In the genomic region with DNA sequence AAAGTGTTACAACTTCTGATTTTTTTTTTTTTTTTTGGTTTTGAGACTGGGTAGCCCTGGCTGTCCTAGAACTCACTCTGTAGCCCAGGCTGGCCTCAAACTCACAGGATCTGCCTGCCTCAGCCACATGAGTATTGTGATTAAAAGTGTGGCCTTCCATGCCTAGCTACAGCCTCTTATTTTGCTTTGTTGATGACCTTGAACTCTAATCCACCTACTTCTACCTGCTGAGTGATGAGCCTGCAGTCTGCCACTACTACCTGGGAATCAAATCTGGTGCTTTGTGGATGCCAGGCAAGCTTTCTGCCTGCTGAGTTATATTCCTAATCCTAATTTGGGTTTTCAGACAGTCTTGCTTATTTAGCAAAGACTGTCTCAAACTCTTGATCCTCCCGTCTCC, we compare ENCODE assay signal across 18 mouse cellular contexts. TPM values are rescaled to one million over a fixed set of nuclear protein-coding genes. Genes with fewer than 3 reads are reported as not detected.
"Had no signal": no experiment of that assay in that cellular context is flagged by ENCODE, and none has a peak within 500 bp of the region (broad histone marks: within the 10 kb centered on the region; RNA-seq: fewer than 3 reads in every experiment).

No protein-coding gene starts in this region.

- H3K36me3 ChIP-seq: limb, embryonic 13.5 days; midbrain, embryonic 12.5 days had no signal

- H3K4me2 ChIP-seq: limb, embryonic 13.5 days; midbrain, embryonic 12.5 days had no signal

- H3K27me3 ChIP-seq: limb, embryonic 13.5 days; midbrain, embryonic 12.5 days had no signal

- H3K27ac ChIP-seq: layer of hippocampus, adult 2 months; limb, embryonic 13.5 days; liver, embryonic 14.5 days; midbrain, embryonic 12.5 days had no signal

- H3K9me3 ChIP-seq: limb, embryonic 13.5 days; midbrain, embryonic 12.5 days had no signal

- DNase-seq: kidney, adult 11 months; kidney, postnatal 10 days; kidney, postnatal 4 days; left cerebral cortex, postnatal 4 days; lung, adult 18-20 months; right cerebral cortex, adult 18-20 months; right cerebral cortex, postnatal 25 days; thymus, adult 18-20 months; thymus, postnatal 14 days had no signal

- H3K9ac ChIP-seq: limb, embryonic 13.5 days; liver, embryonic 14.5 days; midbrain, embryonic 12.5 days had no signal

- H3K4me3 ChIP-seq: layer of hippocampus, adult 2 months; limb, embryonic 13.5 days; midbrain, embryonic 12.5 days had no signal

RNA-seq across cellular contexts. Expression of a gene that starts 43.9 kb away (rescaled TPM):
- total RNA-seq: layer of hippocampus, adult 2 months; layer of hippocampus, postnatal 14 days; left cerebral cortex, adult 18-20 months; left cerebral cortex, postnatal 10 days; left cerebral cortex, postnatal 4 days; liver, adult 2 months had no signal
- polyA plus RNA-seq: neural tube, embryonic 14.5 days had no signal
